Mouse (Mus musculus) heart, postnatal 0 days (tissue): ENCODE data around the gene Ubash3a. TPM values are rescaled to one million over a fixed set of nuclear protein-coding genes. Genes with fewer than 3 reads are reported as not detected.

Experiments used
- ATAC-seq: fragments of 200-750 bp; cut with Nextera tagmentation; 2 replicates; pipeline ENCODE4 v1.8.0; 2017; ENCODE audit warnings: low read depth, moderate number of reproducible peaks, moderate library complexity; ENCODE audit not compliant: insufficient read depth
- DNase-seq: peaks from one replicate; pipeline ENCODE4 v3.0.0-alpha.2; 2016; ENCODE audit warnings: low spot score
- H3K27ac ChIP-seq: fragments of 300-500 bp; sonication (generic); 2 replicates; pipeline ENCODE4 v1.5.1; 2014; ENCODE audit warnings: low read depth, mild to moderate bottlenecking
- H3K27me3 ChIP-seq: fragments of 300-500 bp; sonication (generic); 2 replicates; pipeline ENCODE4 v1.6.1; 2014; ENCODE audit warnings: low read length, mixed read lengths; ENCODE audit not compliant: control insufficient read depth, insufficient read depth
- H3K36me3 ChIP-seq: fragments of 300-500 bp; sonication (generic); replicated peaks from 2 replicates; pipeline ENCODE4 v1.6.1; 2014; ENCODE audit warnings: low read length, mixed read lengths; ENCODE audit not compliant: control insufficient read depth, insufficient read depth
- H3K4me1 ChIP-seq: fragments of 300-500 bp; sonication (generic); 2 replicates; pipeline ENCODE4 v1.6.1; 2014; ENCODE audit warnings: antibody characterized with exemption; ENCODE audit not compliant: control insufficient read depth, insufficient read depth
- H3K4me2 ChIP-seq: fragments of 300-500 bp; sonication (generic); 2 replicates; pipeline ENCODE4 v1.6.1; 2014; ENCODE audit warnings: low read depth, mild to moderate bottlenecking, low read length, moderate library complexity
- H3K4me3 ChIP-seq: fragments of 300-500 bp; sonication (generic); 2 replicates; pipeline ENCODE4 v1.5.1; 2014; ENCODE audit warnings: low read depth, low read length
- H3K9ac ChIP-seq: fragments of 300-500 bp; sonication (generic); replicated peaks from 2 replicates; pipeline ENCODE4 v1.6.1; 2014; ENCODE audit warnings: low read depth, low read length, mixed read lengths
- H3K9me3 ChIP-seq: fragments of 300-500 bp; sonication (generic); replicated peaks from 2 replicates; pipeline ENCODE4 v1.6.1; 2016; ENCODE audit warnings: low read length; ENCODE audit not compliant: control insufficient read depth
- CTCF ChIP-seq: IDR thresholded peaks from 2 replicates; pipeline ENCODE4 v1.5.1; 2016; ENCODE audit warnings: antibody characterized with exemption, control low read depth, low read depth
- EP300 ChIP-seq: IDR thresholded peaks from 2 replicates; pipeline ENCODE4 v1.6.1; 2016; ENCODE audit warnings: antibody characterized with exemption, low read depth
- WGBS: fragments of 180-500 bp; shearing (Covaris S2); extraction: QIAGEN DNeasy Blood & Tissue Kit; methylation state at CpG from one replicate; pipeline ENCODE4 v1.1.7; 2014; 5-methylcytosine and 5-hydroxymethylcytosine counted together
- polyA plus RNA-seq: library from polyadenylated mRNA; unstranded; fragments of >200 nt; fragmentation: Nextera tagmentation; extraction: Ambion mirVana; gene quantifications from 2 replicates; pipeline ENCODE4 v1.2.1, GENCODE M21; 2015
- total RNA-seq: library from RNA; depleted of rRNA; stranded (reverse); fragments of >200 nt; gene quantifications from 2 replicates; pipeline ENCODE4 v1.2.3, GENCODE M21; 2014; ENCODE audit warnings: low replicate concordance; rRNA removed

Ubash3a gene
- total and polyA plus RNA-seq, 2 experiments from 2014 or later = 0.20 TPM; not detected in 1

GRCm38 (mm10) chr17:31290859-31291258 is 83.2 kb downstream of the Ubash3a start:
- Histone ChIP-seq H3K9ac (no peak overlapping the region), H3K27ac (no peak overlapping the region), H3K27me3 (no peaks in the 10 kb centered on the region), H3K36me3 (no peaks in the 10 kb centered on the region), H3K4me2 (no peak overlapping the region), H3K4me3 (no peak overlapping the region), H3K4me1 (0 out of 2 replicates have a peak, but pooled peaks cover 5% of the 10 kb centered on the region), H3K9me3 (no peaks in the 10 kb centered on the region)
- no peak for TF ChIP-seq EP300
- no peak for TF ChIP-seq CTCF
- DNase-seq = no peak
- ATAC-seq = no peak
- WGBS = 59% methylated on average over 6 of the region's 6 CpGs

GRCm38 (mm10) chr17:31294363-31295214 is 86.9 kb downstream of the Ubash3a start:
- no peak overlapping the region for H3K4me3 ChIP-seq
- ATAC-seq = no peak
- 79% methylated on average over 15 of the region's 15 CpGs for WGBS
- H3K4me1 ChIP-seq = peaks cover 30% of the 10 kb centered on the region
- H3K36me3 ChIP-seq = no peaks in the 10 kb centered on the region
- no peak overlapping the region for H3K9ac ChIP-seq
- H3K9me3 ChIP-seq = no peaks in the 10 kb centered on the region
- no peak overlapping the region for H3K27ac ChIP-seq
- DNase-seq = no peak
- no peak for TF ChIP-seq EP300
- peak; percentile 30; the same call in 1 of the 2 replicates for TF ChIP-seq CTCF
- no peak overlapping the region for H3K4me2 ChIP-seq
- no peaks in the 10 kb centered on the region for H3K27me3 ChIP-seq

- peak overlapping the region; percentile 63; the same call in 1 of the 2 replicates for H3K9ac ChIP-seq
- ATAC-seq = peak; percentile 47; the same call in 1 of the 2 replicates
These were observed 87.7 kb downstream of the Ubash3a start for GRCm38 (mm10) chr17:31295215-31295891.

GRCm38 (mm10) chr17:31295892-31296781 is 88.5 kb downstream of the Ubash3a start:
- under 1% methylated on average over 68 of the region's 68 CpGs for WGBS
- peak; percentile 78 for ATAC-seq
- peak overlapping the region; percentile 67 for H3K27ac ChIP-seq

More at GRCm38 (mm10) chr17:31295215-31295891, 87.7 kb downstream of the Ubash3a start:
- Histone ChIP-seq H3K27me3 (no peaks in the 10 kb centered on the region), H3K4me2 (peak overlapping the region; percentile 98), H3K27ac (no peak overlapping the region), H3K4me3 (peak overlapping the region; percentile 63), H3K4me1 (peaks cover 30% of the 10 kb centered on the region), H3K9me3 (no peaks in the 10 kb centered on the region), H3K36me3 (no peaks in the 10 kb centered on the region)
- peak; percentile 46 for DNase-seq
- WGBS = 25% methylated on average over 25 of the region's 25 CpGs
- TF ChIP-seq CTCF = no peak; the same call in 1 of the 2 replicates
- no peak for TF ChIP-seq EP300

More at GRCm38 (mm10) chr17:31295892-31296781, 88.5 kb downstream of the Ubash3a start:
- Histone ChIP-seq H3K4me3 (peak overlapping the region; percentile 63), H3K27me3 (no peaks in the 10 kb centered on the region), H3K9me3 (no peaks in the 10 kb centered on the region), H3K4me1 (peaks cover 30% of the 10 kb centered on the region), H3K4me2 (peak overlapping the region; percentile 98), H3K9ac (peak overlapping the region; percentile 63), H3K36me3 (no peaks in the 10 kb centered on the region)
- TF ChIP-seq EP300 = no peak
- TF ChIP-seq CTCF = no peak
- DNase-seq = peak; percentile 80

Other genes with a start within 250 kb of the Ubash3a start
- gene Abcg1, start 150.2 kb upstream of the Ubash3a start, total RNA-seq = 11.3 and 13.5 TPM in 2 replicates
- 9.6 and 10.1 TPM in 2 replicates for gene Abcg1, start 150.2 kb upstream of the Ubash3a start, polyA plus RNA-seq
- gene Tff3, start 78.2 kb upstream of the Ubash3a start, total RNA-seq = not detected in 2 replicates
- gene Tff3, start 78.2 kb upstream of the Ubash3a start, polyA plus RNA-seq = not detected in 2 replicates
- gene Tff2, start 63.6 kb upstream of the Ubash3a start, total RNA-seq = not detected in 2 replicates
- gene Tff2, start 63.6 kb upstream of the Ubash3a start, polyA plus RNA-seq = 2.9 TPM in 1 of 2 replicates, not detected in the other
- not detected in 2 replicates for gene Tff1, start 42.6 kb upstream of the Ubash3a start, total RNA-seq
- not detected in 2 replicates for gene Tff1, start 42.6 kb upstream of the Ubash3a start, polyA plus RNA-seq
- gene Tmprss3, start 8.9 kb upstream of the Ubash3a start, total RNA-seq = 0.15 TPM in 1 of 2 replicates, not detected in the other
- gene Tmprss3, start 8.9 kb upstream of the Ubash3a start, polyA plus RNA-seq = not detected in 2 replicates
- gene Rsph1, start 69.5 kb downstream of the Ubash3a start, total RNA-seq = 0.27 TPM in 1 of 2 replicates, not detected in the other
- gene Rsph1, start 69.5 kb downstream of the Ubash3a start, polyA plus RNA-seq = 1.6 and 2.3 TPM in 2 replicates
- gene Slc37a1, start 78.9 kb downstream of the Ubash3a start, total RNA-seq = 16.8 and 37.9 TPM in 2 replicates
- 9.7 and 13.5 TPM in 2 replicates for gene Slc37a1, start 78.9 kb downstream of the Ubash3a start, polyA plus RNA-seq
- gene Pde9a, start 178.3 kb downstream of the Ubash3a start, total RNA-seq = 2.6 and 19.5 TPM in 2 replicates
- gene Pde9a, start 178.3 kb downstream of the Ubash3a start, polyA plus RNA-seq = 5.7 and 6.6 TPM in 2 replicates